Mouse (Mus musculus) embryo, embryonic 10 days (tissue): ENCODE results near the gene Pus7.
"Not testable (repeated sequence)": the region's sequence is repeated elsewhere in the genome, so short reads cannot be mapped to it uniquely, and the experiment has no call there.

Experiments
- DNase-seq: peaks from one replicate; pipeline ENCODE4 v3.0.0-alpha.2; 2015; ENCODE audit warnings: low spot score

Pus7 gene

GRCm38 (mm10) chr5:23755591-23755990 is 27.9 kb downstream of the Pus7 start:
- DNase-seq, result no peak

- DNase-seq, result no peak
Measured at GRCm38 (mm10) chr5:23749882-23750281, 33.6 kb downstream of the Pus7 start.

GRCm38 (mm10) chr5:23743261-23743660 is 40.2 kb downstream of the Pus7 start:
- DNase-seq, result no peak

GRCm38 (mm10) chr5:23737111-23737510 is 46.4 kb downstream of the Pus7 start:
- no peak for DNase-seq

GRCm38 (mm10) chr5:23736366-23736765 is 47.1 kb downstream of the Pus7 start:
- no peak for DNase-seq

GRCm38 (mm10) chr5:23721956-23722355 is 61.6 kb downstream of the Pus7 start:
- no peak for DNase-seq

- DNase-seq, result no peak
Measured at GRCm38 (mm10) chr5:23718881-23719328, 64.6 kb downstream of the Pus7 start.

GRCm38 (mm10) chr5:23718182-23718534 is 65.4 kb downstream of the Pus7 start:
- DNase-seq, result no peak

GRCm38 (mm10) chr5:23717469-23718181 is 65.9 kb downstream of the Pus7 start:
- DNase-seq, result no peak

- DNase-seq, result no peak
Measured at GRCm38 (mm10) chr5:23713401-23714335, 69.8 kb downstream of the Pus7 start.

GRCm38 (mm10) chr5:23712130-23713001 is 71.1 kb downstream of the Pus7 start:
- DNase-seq, result peak; percentile 83

- DNase-seq, result not testable (repeated sequence)
Measured at GRCm38 (mm10) chr5:23711671-23712129, 71.8 kb downstream of the Pus7 start.

GRCm38 (mm10) chr5:23711244-23711643 is 72.3 kb downstream of the Pus7 start:
- DNase-seq, result no peak

GRCm38 (mm10) chr5:23709661-23710060 is 73.8 kb downstream of the Pus7 start:
- DNase-seq, result no peak

GRCm38 (mm10) chr5:23706601-23707597 is 76.6 kb downstream of the Pus7 start:
- DNase-seq, result not testable (repeated sequence)

- DNase-seq, result no peak
Measured at GRCm38 (mm10) chr5:23697457-23697856, 86.1 kb downstream of the Pus7 start.
